Mouse (Mus musculus) pancreas, adult 10 weeks (tissue): ENCODE measurements around the gene Fam213a. TPM values are rescaled to one million over a fixed set of nuclear protein-coding genes. Genes with fewer than 3 reads are reported as not detected.

Experiments
- polyA plus RNA-seq: library from polyadenylated mRNA; stranded (reverse); fragments of 350-450 nt; fragmentation: Illumina TruSeq; extraction: RNeasy Lipid Tissue Mini Kit (QIAGEN cat#74804); gene quantifications from one replicate; pipeline ENCODE4 v1.2.3, GENCODE M21; 2015; ENCODE audit warnings: low read depth, low replicate concordance; ENCODE audit not compliant: insufficient read depth

The Fam213a gene
- polyA plus RNA-seq, result 7.9 TPM

GRCm38 (mm10) chr14:41013630-41014613, at the start of gene Fam213a:
Gene Fam213a, minus strand, starts transcription at chr14:41013788.

GRCm38 (mm10) chr14:40966392-40966861, 47.2 kb downstream of the Fam213a start, which contains the start of gene Tspan14:
Gene Tspan14, minus strand, starts transcription at chr14:40966807.

Other genes with a start within 250 kb of the Fam213a start
- 1.0 TPM for gene Sh2d4b, start 120.5 kb downstream of the Fam213a start, polyA plus RNA-seq
- 8.7 TPM for gene Tspan14, start 47.0 kb downstream of the Fam213a start, polyA plus RNA-seq
- not detected for gene Dydc2, start 55.4 kb upstream of the Fam213a start, polyA plus RNA-seq
- not detected for gene Dydc1, start 59.1 kb upstream of the Fam213a start, polyA plus RNA-seq
- 11.7 TPM for gene Mat1a, start 91.2 kb upstream of the Fam213a start, polyA plus RNA-seq
- 1.6 TPM for gene Sftpa1, start 118.0 kb upstream of the Fam213a start, polyA plus RNA-seq
- gene Mbl1, start 137.7 kb upstream of the Fam213a start, polyA plus RNA-seq, result not detected
- gene Sftpd, start 171.4 kb upstream of the Fam213a start, polyA plus RNA-seq, result 1.3 TPM